Mouse (Mus musculus) adipocyte (in vitro differentiated cells): ENCODE data around the gene Hoxa4.

Source experiments
- DNase-seq: peaks from one replicate; pipeline ENCODE4 v3.0.0-alpha.2; 2016; ENCODE audit warnings: low spot score

The Hoxa4 gene

DNA sequence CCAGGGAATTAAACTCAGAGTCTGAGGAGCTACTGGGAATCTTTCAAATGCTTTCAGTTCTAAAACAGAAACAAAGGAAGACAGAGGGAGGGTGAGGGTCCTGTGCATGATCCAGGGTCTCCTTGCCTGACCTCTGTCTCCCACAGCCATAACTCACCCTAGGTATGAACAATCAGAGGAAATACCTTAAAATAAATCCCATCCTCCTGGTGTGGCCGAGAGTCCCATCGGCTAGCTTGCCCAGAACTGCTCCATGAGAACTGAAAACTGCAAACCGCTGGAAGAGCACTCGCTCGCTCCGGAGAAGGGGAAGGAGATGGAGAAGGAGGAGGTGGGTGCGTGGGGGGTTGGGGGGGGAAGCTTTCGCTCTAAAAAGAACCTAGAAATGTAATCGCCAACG lies 11.9 kb downstream of the Hoxa4 start:
- no peak for DNase-seq

- no peak for DNase-seq
These were observed 12.5 kb downstream of the Hoxa4 start for GRCm38 (mm10) chr6:52178918-52179665.

DNA sequence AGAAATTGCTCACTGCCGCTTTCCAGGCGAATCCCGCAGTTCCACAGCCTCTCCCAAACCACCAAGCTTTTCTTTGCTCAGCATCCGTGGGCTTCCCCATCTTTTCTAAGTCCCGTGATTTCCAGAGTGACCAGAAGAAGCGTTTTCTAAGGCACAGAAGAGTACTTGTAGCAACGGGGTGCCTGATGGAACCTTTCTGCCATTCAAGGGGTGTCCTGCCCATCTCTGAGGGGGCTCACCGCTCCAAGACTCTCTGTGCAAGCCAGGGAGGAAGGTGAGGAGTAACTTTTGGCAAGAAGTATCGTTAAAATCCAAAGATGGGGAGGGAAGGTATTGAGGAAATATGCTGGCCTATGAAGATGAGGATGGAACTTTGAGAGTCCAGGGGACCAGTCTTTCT lies 13.7 kb downstream of the Hoxa4 start:
- DNase-seq = no peak

GRCm38 (mm10) chr6:52177061-52177735 lies 14.4 kb downstream of the Hoxa4 start, which contains the start of gene 5730596B20Rik:
Gene 5730596B20Rik, plus strand, starts transcription at chr6:52177498.
- no peak for DNase-seq

DNA sequence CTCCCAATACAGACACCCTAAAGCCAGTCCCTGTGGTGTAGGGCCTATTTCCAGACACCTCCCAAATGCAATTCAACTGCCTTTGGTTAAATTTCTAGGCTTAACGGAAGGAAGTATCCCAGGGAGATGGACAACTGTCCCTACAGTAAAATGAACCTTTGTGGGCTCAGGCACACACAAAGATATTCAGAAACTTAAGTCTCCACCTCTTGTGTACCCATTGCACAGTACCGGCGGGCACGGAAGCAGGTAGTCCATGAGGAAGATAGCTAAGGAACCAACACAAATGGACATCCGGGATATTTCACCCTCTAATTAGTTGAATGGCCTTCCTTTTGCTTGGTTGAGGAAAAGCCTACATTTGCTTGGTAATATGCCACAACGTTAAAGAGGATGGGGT lies 15.2 kb downstream of the Hoxa4 start:
- DNase-seq = no peak

DNA sequence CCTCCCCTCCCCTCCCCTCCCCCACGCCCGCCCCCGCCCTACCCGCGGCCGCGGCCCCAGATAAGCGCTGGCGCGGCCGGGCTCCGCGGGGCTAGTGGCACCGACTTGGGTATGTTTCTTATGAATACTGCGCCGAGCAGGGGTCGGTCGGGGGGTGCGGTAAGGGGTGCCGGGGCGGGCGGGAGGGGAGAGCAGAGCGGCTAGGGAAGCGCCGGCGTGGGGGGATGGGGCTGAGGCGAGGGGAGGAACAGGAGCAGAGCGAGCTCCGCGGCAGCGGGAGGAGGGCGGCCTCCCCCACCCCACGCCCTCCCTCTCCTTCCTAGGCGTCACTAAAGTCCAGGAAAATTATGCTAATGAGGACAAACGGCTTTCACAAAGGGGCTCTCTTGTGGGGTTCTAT lies 15.7 kb downstream of the Hoxa4 start:
- no peak for DNase-seq

DNA sequence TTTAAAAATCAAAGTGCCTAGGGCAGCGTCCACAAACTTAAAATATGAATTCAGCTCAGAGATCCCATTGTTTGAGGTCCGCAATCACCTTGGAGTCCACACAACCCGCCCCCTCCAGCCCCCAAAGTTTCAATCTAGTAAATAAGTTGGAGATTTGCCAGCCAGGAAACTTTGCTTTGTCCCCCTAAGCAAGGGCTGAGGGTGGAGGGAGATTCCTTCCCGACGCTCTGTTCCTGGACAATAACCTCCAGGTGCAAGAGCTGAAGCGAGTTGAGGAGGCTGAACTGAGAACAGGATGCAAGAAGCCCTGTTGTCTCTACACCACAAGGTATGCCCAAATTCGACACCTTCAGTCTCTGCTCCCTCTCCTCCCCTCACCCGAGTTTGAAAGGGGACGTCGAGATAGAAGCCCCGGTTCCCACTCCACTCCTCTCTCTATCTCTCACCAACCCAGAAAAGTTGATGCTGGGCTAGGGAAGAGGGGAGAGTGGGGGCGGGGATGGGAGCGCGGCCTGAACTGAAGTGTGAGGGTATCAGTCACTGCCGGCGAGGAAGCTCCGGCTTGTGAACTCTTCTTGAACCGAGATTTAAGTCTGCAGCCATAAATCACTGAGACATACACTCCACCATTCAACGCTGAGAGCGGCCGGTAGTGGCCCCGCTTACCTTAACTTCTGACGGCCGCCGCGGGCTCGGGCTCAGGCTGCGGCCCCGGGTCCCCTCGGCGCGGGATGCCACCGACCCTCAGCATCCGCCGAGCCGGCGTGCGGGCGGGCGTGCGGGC lies 16.4 kb downstream of the Hoxa4 start:
- no peak for DNase-seq

DNA sequence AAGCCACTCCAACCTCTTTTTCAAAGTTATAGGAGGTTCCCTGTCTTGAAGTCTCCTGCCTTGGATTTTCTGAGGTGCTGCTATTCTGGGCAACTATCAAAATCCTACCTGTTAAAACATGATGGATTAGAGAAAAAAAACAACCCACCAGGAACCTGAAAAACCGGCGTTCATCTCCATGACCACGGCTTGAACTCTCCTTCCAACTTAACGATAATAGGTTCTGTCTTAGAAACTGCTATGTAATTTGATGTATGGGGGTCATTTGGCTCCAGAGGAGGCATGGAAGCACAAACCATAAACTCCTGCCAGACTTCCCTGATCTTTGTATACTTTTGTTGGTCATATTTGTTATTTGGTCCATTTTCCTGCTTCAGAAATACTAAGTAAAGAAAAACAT lies 17.9 kb downstream of the Hoxa4 start:
- no peak for DNase-seq

- peak; percentile 88 for DNase-seq
These were observed 19.1 kb downstream of the Hoxa4 start for GRCm38 (mm10) chr6:52172501-52172900.

DNA sequence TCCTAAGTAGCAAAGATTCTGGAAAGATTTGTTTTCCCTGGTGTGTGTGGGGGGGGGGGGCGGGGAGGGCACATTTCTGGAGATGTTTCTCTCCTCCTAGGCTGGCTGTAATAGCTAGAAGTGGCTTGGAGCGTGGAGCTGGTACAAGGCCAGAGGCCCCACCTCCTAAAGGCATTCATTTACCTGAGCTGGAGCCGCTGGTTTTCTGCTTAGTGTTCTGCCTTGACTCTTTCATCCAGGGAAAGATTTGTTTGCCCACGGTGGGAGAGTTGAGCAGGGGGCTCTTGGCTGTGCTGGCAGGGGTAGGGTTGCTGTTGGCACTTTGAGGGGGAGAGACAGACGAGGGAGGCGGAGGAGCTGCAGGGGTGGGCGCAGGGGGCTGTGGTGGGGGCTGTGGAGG lies 19.6 kb downstream of the Hoxa4 start:
- DNase-seq = no peak

DNA sequence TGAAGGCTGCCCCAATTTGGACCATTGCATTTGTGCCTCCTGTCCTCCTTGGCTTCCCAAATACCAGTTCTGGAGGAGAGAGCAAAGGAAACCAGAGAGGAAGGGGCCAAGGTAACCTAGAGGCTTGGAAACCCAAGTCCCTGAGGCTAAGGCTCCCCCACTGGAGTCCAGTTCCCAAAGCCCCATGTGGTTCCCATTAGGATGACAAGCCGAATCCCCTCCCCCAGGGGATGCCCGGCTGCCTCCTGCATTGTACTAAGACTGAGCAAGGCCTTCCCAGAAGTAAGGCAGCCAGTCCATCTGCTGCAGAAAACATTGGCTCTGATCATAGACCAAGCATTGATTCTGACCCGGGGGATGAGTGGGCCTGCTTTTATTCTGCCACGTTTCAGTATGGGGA lies 20.2 kb downstream of the Hoxa4 start:
- DNase-seq = peak; percentile 65

GRCm38 (mm10) chr6:52170898-52171223 lies 20.7 kb downstream of the Hoxa4 start:
- DNase-seq = no peak

GRCm38 (mm10) chr6:52170166-52170897 lies 21.2 kb downstream of the Hoxa4 start:
- no peak for DNase-seq

DNA sequence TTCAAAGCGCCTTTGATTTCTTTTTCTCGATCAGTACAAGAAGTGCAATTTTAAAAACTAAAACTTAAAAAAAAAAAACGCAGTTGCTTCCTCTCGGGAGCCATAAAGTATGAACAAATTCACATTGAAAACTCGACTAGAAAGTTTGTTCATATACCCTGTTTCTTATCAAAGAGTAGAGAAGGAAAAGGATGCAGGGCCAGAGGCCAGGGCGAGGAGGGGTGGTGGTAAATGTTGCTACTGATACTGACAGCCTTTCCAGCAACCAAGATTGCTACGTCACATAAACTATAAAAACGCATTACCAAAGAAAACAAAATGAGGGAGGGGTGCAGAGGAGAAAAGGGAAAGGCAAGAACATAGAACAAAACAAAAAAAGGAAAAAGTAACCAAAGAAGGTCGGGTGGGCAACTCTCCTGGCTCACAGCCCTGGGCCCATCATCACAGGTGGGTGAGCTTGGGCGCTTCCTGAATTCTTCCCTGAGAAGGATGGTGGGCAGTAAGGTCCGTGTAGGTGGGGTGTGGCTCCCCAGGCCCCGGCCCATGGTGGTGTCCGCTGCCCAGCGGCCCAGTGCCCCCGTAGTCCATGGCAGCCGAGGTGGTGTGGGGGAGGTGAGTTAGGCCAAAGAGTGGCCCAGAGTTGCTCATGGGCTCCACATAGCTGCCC lies 21.9 kb downstream of the Hoxa4 start:
- DNase-seq = no peak

GRCm38 (mm10) chr6:52168191-52169055 lies 23.1 kb downstream of the Hoxa4 start:
- DNase-seq = peak; percentile 81

- no peak for DNase-seq
These were observed 23.8 kb downstream of the Hoxa4 start for GRCm38 (mm10) chr6:52167736-52168161.

DNA sequence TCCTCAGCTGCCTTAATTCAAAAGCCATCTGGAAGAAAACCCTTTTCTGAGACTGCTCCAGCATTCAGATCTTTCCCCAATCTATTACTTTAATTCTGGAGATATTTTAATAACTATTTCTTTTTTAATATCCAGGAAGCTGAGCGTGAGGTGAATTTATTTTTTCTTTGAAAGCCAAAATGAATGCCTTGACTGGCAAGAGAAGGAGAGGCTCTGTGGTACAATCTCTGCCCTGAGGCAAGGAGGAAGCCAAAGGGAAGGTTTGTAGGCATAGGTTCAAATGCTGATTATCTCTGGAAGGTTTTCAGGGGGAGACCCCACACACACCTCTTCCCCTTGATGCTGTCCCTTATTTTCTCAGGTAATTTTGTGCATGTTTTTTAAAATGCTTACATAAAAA lies 24.4 kb downstream of the Hoxa4 start:
- no peak for DNase-seq

GRCm38 (mm10) chr6:52166431-52167077 lies 25.0 kb downstream of the Hoxa4 start:
- peak; percentile 47 for DNase-seq

DNA sequence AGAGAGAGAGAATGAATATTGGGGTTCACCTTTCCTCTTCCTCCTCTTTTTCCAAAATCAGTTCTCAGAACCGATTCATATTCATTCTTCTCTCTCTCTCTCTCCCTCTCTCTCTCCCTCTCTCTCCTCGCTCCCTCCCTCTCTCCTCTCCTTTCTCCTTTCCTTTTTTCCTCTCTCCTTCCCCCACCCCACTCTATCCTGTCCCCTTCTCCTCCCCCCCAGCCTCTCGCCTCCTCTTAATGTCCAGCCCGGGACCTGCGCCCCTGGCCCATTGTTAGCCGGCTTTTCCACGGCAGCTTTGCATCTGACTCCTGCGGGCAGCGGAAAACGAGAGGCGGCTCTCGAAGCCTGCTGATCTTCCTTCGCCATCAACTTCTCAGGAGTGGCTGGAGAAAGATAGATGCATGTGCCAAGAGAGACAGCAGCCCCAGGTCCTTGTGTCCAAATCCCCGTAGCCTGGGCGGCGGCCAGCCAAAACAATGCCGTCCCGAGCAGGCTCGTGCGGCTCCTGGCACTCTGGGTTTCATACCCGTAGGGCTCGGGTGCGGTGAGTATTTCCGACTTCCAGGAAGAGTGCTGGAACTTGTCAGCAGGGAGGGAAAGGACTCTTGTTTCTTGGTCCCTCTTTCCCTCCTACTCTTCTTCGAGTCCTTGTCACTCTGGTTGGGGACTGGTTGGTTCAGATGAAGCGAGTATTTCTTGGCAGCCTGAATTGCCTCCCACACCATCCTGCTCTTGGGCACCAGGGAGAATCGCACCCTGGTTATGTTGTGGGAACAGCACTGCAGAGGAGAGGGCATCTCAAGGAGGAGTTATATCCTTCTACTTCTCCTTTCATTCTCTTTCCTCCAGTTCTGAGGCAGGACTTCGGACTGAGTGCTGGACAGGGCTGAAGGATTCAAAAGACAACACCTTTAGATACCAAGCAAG lies 25.8 kb downstream of the Hoxa4 start:
- peak; percentile 78 for DNase-seq
